Mouse (Mus musculus) cerebellum, adult 2 months (tissue): Measurements from ENCODE around the gene Olfr1499. TPM values are rescaled to one million over a fixed set of nuclear protein-coding genes. Genes with fewer than 3 reads are reported as not detected.
"Not testable (repeated sequence)": the region's sequence is repeated elsewhere in the genome, so short reads cannot be mapped to it uniquely, and the experiment has no call there.

Source experiments
- DNase-seq, 2 experiments: peaks; one replicate each; pipeline ENCODE4 v3.0.0; 2021
- H3K27ac ChIP-seq: fragments of 200-500 bp; 2 replicates; pipeline ENCODE4 v1.5.1; 2012; ENCODE audit warnings: low read length, control low read depth, inconsistent platforms; ENCODE audit not compliant: insufficient read depth
- H3K27me3 ChIP-seq: fragments of 200-500 bp; 2 replicates; pipeline ENCODE4 v1.6.1; 2012; ENCODE audit warnings: inconsistent platforms, mild to moderate bottlenecking, low read length, moderate library complexity; ENCODE audit not compliant: control insufficient read depth, insufficient read depth
- H3K4me1 ChIP-seq: fragments of 200-500 bp; 2 replicates; pipeline ENCODE4 v1.6.1; 2011; ENCODE audit warnings: low read length; ENCODE audit not compliant: control insufficient read depth, insufficient read depth
- H3K4me3 ChIP-seq: fragments of 200-500 bp; replicated peaks from 2 replicates; pipeline ENCODE3; 2011; ENCODE audit warnings: mild to moderate bottlenecking, low read depth, low read length, control low read depth; ENCODE audit not compliant: insufficient read depth
- CTCF ChIP-seq: fragments of 200-500 bp; IDR thresholded peaks from 2 replicates; pipeline ENCODE4 v1.5.1; 2011; ENCODE audit warnings: low read depth, mild to moderate bottlenecking, control low read depth, low read length, moderate library complexity, borderline replicate concordance; ENCODE audit not compliant: insufficient read depth
- POLR2A ChIP-seq: fragments of 200-500 bp; IDR thresholded peaks from 2 replicates; pipeline ENCODE4 v1.6.1; 2011; ENCODE audit warnings: low read length, control low read depth, borderline replicate concordance; ENCODE audit not compliant: insufficient read depth
- WGBS: fragments of 180-500 bp; shearing (Covaris S2); methylation state at CpG from one replicate; pipeline ENCODE4 v1.1.7; 2018; 5-methylcytosine and 5-hydroxymethylcytosine counted together
- polyA plus RNA-seq: library from polyadenylated mRNA; depleted of rRNA; stranded (reverse); fragments of >200 nt; gene quantifications from 2 replicates; pipeline ENCODE4 v1.2.3, GENCODE M21; 2012; rRNA removed

Olfr1499 gene
- not detected in 2 replicates for polyA plus RNA-seq

- DNase-seq: no peak
- H3K4me3 ChIP-seq: no peak within 1 kb of the TSS
- H3K27me3 ChIP-seq: no peaks in the 10 kb centered on the region
- H3K4me1 ChIP-seq: no peaks in the 10 kb centered on the region
- no peak within 1 kb of the TSS for H3K27ac ChIP-seq
- no peak for TF ChIP-seq POLR2A
- no peak for TF ChIP-seq CTCF
Observed at GRCm38 (mm10) chr19:13819347-13819746, at the start of gene Olfr1499. Olfr1499 (minus strand) TSS chr19:13819447.

GRCm38 (mm10) chr19:13861495-13861894 lies 42.2 kb upstream of the Olfr1499 start, which contains the start of gene Olfr1502:
Olfr1502 (plus strand) TSS chr19:13861795.
- no peak within 1 kb of the TSS for H3K27ac ChIP-seq
- WGBS: 84% methylated on average over 1 of the region's 1 CpGs
- H3K27me3 ChIP-seq: no peaks in the 10 kb centered on the region
- H3K4me1 ChIP-seq: no peaks in the 10 kb centered on the region
- DNase-seq: no peak
- H3K4me3 ChIP-seq: no peak within 1 kb of the TSS
- no peak for TF ChIP-seq POLR2A
- no peak for TF ChIP-seq CTCF

- not testable (repeated sequence) for H3K27me3 ChIP-seq, H3K27ac ChIP-seq, H3K4me1 ChIP-seq, DNase-seq, H3K4me3 ChIP-seq
Observed at GRCm38 (mm10) chr19:13850592-13850991, 31.3 kb upstream of the Olfr1499 start, which contains the start of gene Olfr1501. Olfr1501 (minus strand) TSS chr19:13850692.

GRCm38 (mm10) chr19:13830388-13830787 lies 11.1 kb upstream of the Olfr1499 start, which contains the start of gene Olfr1500:
Olfr1500 (minus strand) TSS chr19:13830488.
- TF ChIP-seq POLR2A (no peak), CTCF (no peak)
- H3K27me3 ChIP-seq: no peaks in the 10 kb centered on the region
- no peak within 1 kb of the TSS for H3K27ac ChIP-seq
- H3K4me3 ChIP-seq: no peak within 1 kb of the TSS
- H3K4me1 ChIP-seq: no peaks in the 10 kb centered on the region
- DNase-seq: no peak

GRCm38 (mm10) chr19:13828447-13828846 lies 9.2 kb upstream of the Olfr1499 start:
- DNase-seq: no peak
- Histone ChIP-seq H3K27ac (no peak overlapping the region), H3K4me1 (no peaks in the 10 kb centered on the region), H3K4me3 (no peak overlapping the region), H3K27me3 (no peaks in the 10 kb centered on the region)
- no peak for TF ChIP-seq CTCF
- TF ChIP-seq POLR2A: no peak
- WGBS: 52% methylated on average over 3 of the region's 3 CpGs

GRCm38 (mm10) chr19:13820847-13821246 lies 1.6 kb upstream of the Olfr1499 start:
- no peak for TF ChIP-seq CTCF
- TF ChIP-seq POLR2A: no peak
- no peak overlapping the region for H3K27ac ChIP-seq
- DNase-seq: no peak
- H3K27me3 ChIP-seq: no peaks in the 10 kb centered on the region
- no peaks in the 10 kb centered on the region for H3K4me1 ChIP-seq
- no peak overlapping the region for H3K4me3 ChIP-seq
- WGBS: 56% methylated on average over 5 of the region's 5 CpGs

- no peaks in the 10 kb centered on the region for H3K27me3 ChIP-seq
- DNase-seq: peak in 1 of 2 experiments; percentile 4
- H3K4me1 ChIP-seq: no peaks in the 10 kb centered on the region
- H3K4me3 ChIP-seq: no peak overlapping the region
- WGBS: 31% methylated on average over 5 of the region's 5 CpGs
- H3K27ac ChIP-seq: no peak overlapping the region
- TF ChIP-seq POLR2A: no peak
- TF ChIP-seq CTCF: peak; percentile 3; the same call in 1 of the 2 replicates
Observed at GRCm38 (mm10) chr19:13818827-13819226, 420 bp downstream of the Olfr1499 start.

GRCm38 (mm10) chr19:13812823-13813222 lies 6.4 kb downstream of the Olfr1499 start:
- no peaks in the 10 kb centered on the region for H3K27me3 ChIP-seq
- TF ChIP-seq CTCF (peak; percentile 22; the same call in 1 of the 2 replicates), POLR2A (no peak)
- WGBS: 58% methylated on average over 2 of the region's 2 CpGs
- H3K27ac ChIP-seq: no peak overlapping the region
- no peak for DNase-seq
- no peaks in the 10 kb centered on the region for H3K4me1 ChIP-seq
- H3K4me3 ChIP-seq: no peak overlapping the region

- not testable (repeated sequence) for H3K27me3 ChIP-seq, H3K4me1 ChIP-seq, DNase-seq, H3K4me3 ChIP-seq, H3K27ac ChIP-seq
- WGBS: 45% methylated on average over 1 of the region's 1 CpGs
Observed at GRCm38 (mm10) chr19:13805486-13805885, 13.8 kb downstream of the Olfr1499 start.
